Mouse (Mus musculus) bone marrow, adult 2 months (tissue): ENCODE data around the gene Ifitm10.

Source experiments
- CTCF ChIP-seq: fragments of 200-500 bp; IDR thresholded peaks from 2 replicates; pipeline ENCODE4 v1.5.1; 2011; ENCODE audit warnings: low read length, control low read depth; ENCODE audit not compliant: control insufficient read depth, insufficient read depth
- POLR2A ChIP-seq: fragments of 200-500 bp; IDR thresholded peaks from 2 replicates; pipeline ENCODE4 v1.6.1; 2011; ENCODE audit warnings: low read depth, mild to moderate bottlenecking, control low read depth, low read length, borderline replicate concordance; ENCODE audit not compliant: control insufficient read depth

DNA sequence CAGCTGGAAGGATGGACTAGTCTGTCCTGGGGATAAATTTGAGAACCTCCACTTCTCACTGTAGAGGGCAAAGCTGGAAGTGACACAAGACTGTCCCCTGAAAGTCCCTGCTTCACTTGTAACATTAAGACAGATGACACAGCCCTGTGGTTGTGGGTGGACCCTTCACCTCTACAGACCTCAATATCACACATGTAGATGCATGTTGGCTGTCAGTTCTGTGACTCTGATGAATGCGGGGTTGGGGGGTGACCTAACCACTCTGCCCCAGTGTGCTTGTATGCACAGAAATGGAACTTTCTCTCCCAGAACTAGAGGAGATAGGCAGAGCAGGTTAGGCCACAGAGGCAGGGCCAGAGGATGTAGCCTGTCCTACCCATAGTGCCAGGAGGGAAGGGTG lies 23.1 kb upstream of the Ifitm10 start:
- TF ChIP-seq CTCF (no peak), POLR2A (no peak)
